Mouse (Mus musculus): ENCODE data around the gene Gm28305. TPM values are rescaled to one million over a fixed set of nuclear protein-coding genes. Genes with fewer than 3 reads are reported as not detected.

The Gm28305 gene
- total RNA-seq, 2 experiments from 2014 or later: not detected

Other genes with a start within 250 kb of the Gm28305 start
- 1 to 10 TPM; 4.8 to 5.0 TPM for gene Nphp3, start 38.1 kb upstream of the Gm28305 start, total RNA-seq (2021)
- 10 to 100 TPM; 27.5 to 27.7 TPM for gene Uba5, start 22.5 kb downstream of the Gm28305 start, total RNA-seq (2021)
- 10 to 100 TPM; 19.9 to 20.9 TPM for gene Acad11, start 22.7 kb downstream of the Gm28305 start, total RNA-seq (2021)
- 1 to 10 TPM; 4.3 to 6.3 TPM for gene Ackr4, start 86.3 kb downstream of the Gm28305 start, total RNA-seq (2021)
- 10 to 100 TPM; 41.4 to 44.6 TPM for gene Dnajc13, start 222.3 kb downstream of the Gm28305 start, total RNA-seq (2021)

Data from heart, postnatal 4 days (tissue).